Mouse (Mus musculus): ENCODE results near the gene Nanos1. TPM values are rescaled to one million over a fixed set of nuclear protein-coding genes. Genes with fewer than 3 reads are reported as not detected.

The Nanos1 gene
- 21.1 and 22.7 TPM in 2 replicates for polyA plus RNA-seq (2015; fragmentation: Nextera tagmentation; extraction: Ambion mirVana)

DNA sequence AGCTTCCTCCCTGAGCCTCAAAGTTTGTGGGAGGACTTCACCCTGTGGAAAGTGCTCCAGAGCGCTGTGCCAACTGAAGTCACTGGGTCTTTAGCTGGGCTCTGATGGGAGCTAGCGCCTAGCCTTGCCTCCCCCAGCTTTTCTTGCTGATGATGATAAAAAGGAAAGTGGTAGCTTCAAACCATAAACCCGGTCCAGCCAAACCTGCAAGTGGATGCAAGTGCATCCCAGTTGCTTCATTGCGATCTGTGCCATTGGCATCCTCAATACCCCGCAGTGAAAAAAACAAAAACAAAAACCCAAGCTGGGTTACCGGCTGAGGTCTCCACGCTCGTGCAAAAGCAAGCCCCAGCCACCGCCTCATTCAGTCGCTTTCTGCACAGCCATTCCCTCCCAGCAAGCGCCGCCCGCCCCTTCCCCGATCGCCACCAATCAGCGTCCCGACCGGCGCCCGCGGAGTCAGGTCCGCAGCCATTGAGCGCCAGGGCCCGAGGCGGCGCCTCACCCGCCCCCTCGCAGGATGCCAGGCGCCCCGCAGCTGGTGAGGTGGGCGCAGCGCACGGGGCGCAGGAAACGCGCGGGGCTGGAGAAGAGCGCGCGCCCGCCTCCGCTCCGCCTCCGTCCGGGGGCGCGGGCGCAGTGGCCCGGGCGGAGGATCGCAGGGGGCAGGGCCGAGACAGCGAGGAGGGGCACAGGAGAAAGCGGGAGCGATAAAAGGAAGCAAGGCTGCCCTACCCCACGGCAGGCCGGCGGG, at the start of gene Nanos1:
TSS of gene Nanos1 (plus strand) at position 550 of the 754 bp plus-strand sequence.
- H3K4me1 ChIP-seq = peaks cover 26% of the 10 kb centered on the region
- ATAC-seq (replicated peaks) = peak; percentile 96
- H3K27ac ChIP-seq = peak within 1 kb of the TSS; percentile 95
- H3K9ac ChIP-seq = peak within 1 kb of the TSS; percentile 86
- WGBS = under 1% methylated on average over 55 of the region's 58 CpGs
- peak within 1 kb of the TSS; percentile 94 for H3K4me3 ChIP-seq
- H3K36me3 ChIP-seq (replicated peaks) = 0 out of 2 replicates have a peak, but pooled peaks cover 5% of the 10 kb centered on the region
- peak within 1 kb of the TSS; percentile 89 for H3K4me2 ChIP-seq
- H3K27me3 ChIP-seq (replicated peaks) = no peaks in the 10 kb centered on the region
- no peaks in the 10 kb centered on the region for H3K9me3 ChIP-seq

GRCm38 (mm10) chr19:60709193-60709900, 46.4 kb upstream of the Nanos1 start:
- Histone ChIP-seq H3K9ac (no peak overlapping the region), H3K9me3 (no peaks in the 10 kb centered on the region), H3K27ac (no peak overlapping the region), H3K4me3 (no peak overlapping the region), H3K4me2 (no peak overlapping the region), H3K27me3 (replicated peaks) (no peaks in the 10 kb centered on the region), H3K36me3 (replicated peaks) (no peaks in the 10 kb centered on the region), H3K4me1 (peaks cover 3% of the 10 kb centered on the region; the same call in 1 of the 2 replicates)
- ATAC-seq (replicated peaks) = no peak
- 81% methylated on average over 4 of the region's 4 CpGs for WGBS

DNA sequence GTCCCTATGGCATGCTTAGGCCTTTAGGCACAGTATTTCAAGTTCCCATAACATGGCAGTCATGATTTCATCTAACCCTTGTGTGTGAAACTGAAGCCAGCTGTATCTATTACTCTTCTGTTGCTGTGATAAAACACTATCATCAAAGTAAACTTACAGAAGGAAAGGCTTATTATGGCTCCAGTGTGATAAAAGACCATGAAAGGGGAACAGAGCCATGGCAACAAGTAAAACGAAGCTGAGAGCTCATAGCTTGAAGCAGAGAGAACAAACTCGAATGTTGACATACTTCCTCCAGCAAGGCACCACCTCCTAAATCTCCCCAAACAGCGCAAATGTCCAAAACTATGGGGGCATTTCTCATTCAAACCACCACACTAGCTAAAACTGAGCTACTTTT, 45.6 kb upstream of the Nanos1 start:
- Histone ChIP-seq H3K27ac (no peak overlapping the region), H3K4me3 (no peak overlapping the region), H3K27me3 (replicated peaks) (no peaks in the 10 kb centered on the region), H3K9me3 (no peaks in the 10 kb centered on the region), H3K36me3 (replicated peaks) (no peaks in the 10 kb centered on the region), H3K4me2 (no peak overlapping the region), H3K4me1 (peaks cover 3% of the 10 kb centered on the region; the same call in 1 of the 2 replicates), H3K9ac (no peak overlapping the region)
- ATAC-seq (replicated peaks) = no peak
- 64% methylated on average over 3 of the region's 3 CpGs for WGBS

DNA sequence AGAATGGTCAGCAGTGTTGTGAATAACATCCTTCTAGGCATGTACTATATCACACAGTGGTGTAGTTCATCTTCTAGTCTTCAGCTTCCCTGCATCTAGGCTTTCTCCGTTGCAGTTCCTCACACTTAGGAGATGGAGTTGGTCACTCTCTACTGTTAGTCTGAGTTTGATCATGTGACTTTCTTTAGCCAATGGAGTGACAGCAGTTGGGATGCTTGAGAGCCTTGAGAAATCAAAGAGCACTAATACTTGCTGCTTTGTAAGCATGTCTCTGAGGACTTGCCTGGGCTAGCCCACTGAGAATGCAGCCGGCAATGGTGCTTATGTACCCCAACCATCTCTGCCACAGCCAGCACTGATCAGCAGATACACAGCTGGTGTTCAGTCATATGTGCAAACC, 43.2 kb upstream of the Nanos1 start:
- 85% methylated on average over 2 of the region's 2 CpGs for WGBS
- no peaks in the 10 kb centered on the region for H3K9me3 ChIP-seq
- H3K4me3 ChIP-seq = no peak overlapping the region
- H3K27ac ChIP-seq = no peak overlapping the region
- H3K4me2 ChIP-seq = no peak overlapping the region
- no peak overlapping the region for H3K9ac ChIP-seq
- H3K36me3 ChIP-seq (replicated peaks) = no peaks in the 10 kb centered on the region
- ATAC-seq (replicated peaks) = no peak
- H3K27me3 ChIP-seq (replicated peaks) = no peaks in the 10 kb centered on the region
- H3K4me1 ChIP-seq = peaks cover 6% of the 10 kb centered on the region; the same call in 1 of the 2 replicates

GRCm38 (mm10) chr19:60716381-60716780, 39.4 kb upstream of the Nanos1 start:
- whole genome bisulfite sequencing = 74% methylated on average over 2 of the region's 2 CpGs
- H3K4me3 ChIP-seq = no peak overlapping the region
- H3K4me1 ChIP-seq = 0 out of 2 replicates have a peak, but pooled peaks cover 3% of the 10 kb centered on the region
- H3K9ac ChIP-seq = no peak overlapping the region
- H3K4me2 ChIP-seq = no peak overlapping the region
- ATAC-seq (replicated peaks) = no peak
- no peaks in the 10 kb centered on the region for H3K9me3 ChIP-seq
- H3K36me3 ChIP-seq (replicated peaks) = no peaks in the 10 kb centered on the region
- peak overlapping the region; percentile 64; the same call in 1 of the 2 replicates for H3K27ac ChIP-seq
- H3K27me3 ChIP-seq (replicated peaks) = no peaks in the 10 kb centered on the region

DNA sequence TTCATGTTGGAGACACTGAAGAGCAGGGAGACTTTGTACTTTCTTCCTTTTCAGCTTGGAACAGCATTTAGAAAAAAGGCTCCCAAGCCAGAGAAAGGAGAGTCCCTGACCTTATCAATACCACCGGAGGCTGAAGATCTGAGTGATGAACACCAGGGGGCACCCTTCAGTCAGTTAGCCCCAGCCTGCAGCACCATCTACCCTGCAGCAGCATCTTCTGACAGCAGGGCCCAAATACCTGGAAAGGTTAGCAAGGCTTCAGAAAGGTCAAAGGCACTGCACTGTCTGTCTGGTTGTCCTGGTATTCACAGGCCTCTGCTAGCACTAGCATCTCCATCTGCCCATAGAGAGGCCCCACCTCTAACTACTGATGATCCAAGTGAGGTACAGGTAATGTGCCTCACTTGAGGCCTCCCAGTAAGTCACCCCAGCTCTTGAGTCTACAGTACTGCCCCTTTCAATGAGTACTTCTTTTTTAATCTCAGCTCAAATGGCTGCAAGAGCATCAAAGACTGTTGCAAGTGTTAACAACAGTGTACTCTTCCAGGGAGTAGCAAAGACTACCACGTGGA, 25.4 kb upstream of the Nanos1 start:
- Histone ChIP-seq H3K27me3 (replicated peaks) (no peaks in the 10 kb centered on the region), H3K4me1 (no peaks in the 10 kb centered on the region), H3K27ac (no peak overlapping the region), H3K9me3 (no peaks in the 10 kb centered on the region), H3K9ac (no peak overlapping the region), H3K4me3 (no peak overlapping the region), H3K4me2 (no peak overlapping the region), H3K36me3 (replicated peaks) (no peaks in the 10 kb centered on the region)
- ATAC-seq (replicated peaks) = no peak
- 43% methylated on average over 2 of the region's 2 CpGs for WGBS

- Histone ChIP-seq H3K9me3 (no peaks in the 10 kb centered on the region), H3K4me2 (no peak overlapping the region), H3K27me3 (replicated peaks) (no peaks in the 10 kb centered on the region), H3K36me3 (replicated peaks) (no peaks in the 10 kb centered on the region), H3K27ac (no peak overlapping the region), H3K9ac (no peak overlapping the region), H3K4me3 (no peak overlapping the region), H3K4me1 (no peaks in the 10 kb centered on the region)
- 79% methylated on average over 1 of the region's 1 CpGs for WGBS
- ATAC-seq (replicated peaks) = no peak
Observed at GRCm38 (mm10) chr19:60731299-60731698, 24.5 kb upstream of the Nanos1 start.

GRCm38 (mm10) chr19:60731966-60732365, 23.8 kb upstream of the Nanos1 start:
- no peak overlapping the region for H3K27ac ChIP-seq
- no peaks in the 10 kb centered on the region for H3K27me3 ChIP-seq (replicated peaks)
- H3K9ac ChIP-seq = no peak overlapping the region
- H3K9me3 ChIP-seq = no peaks in the 10 kb centered on the region
- H3K4me3 ChIP-seq = no peak overlapping the region
- H3K4me2 ChIP-seq = no peak overlapping the region
- H3K4me1 ChIP-seq = no peaks in the 10 kb centered on the region
- WGBS = 70% methylated on average over 1 of the region's 1 CpGs
- no peaks in the 10 kb centered on the region for H3K36me3 ChIP-seq (replicated peaks)
- ATAC-seq (replicated peaks) = no peak

GRCm38 (mm10) chr19:60740560-60740959, 15.2 kb upstream of the Nanos1 start:
- Histone ChIP-seq H3K4me1 (no peaks in the 10 kb centered on the region), H3K27me3 (replicated peaks) (no peaks in the 10 kb centered on the region), H3K4me2 (no peak overlapping the region), H3K4me3 (no peak overlapping the region), H3K9me3 (no peaks in the 10 kb centered on the region), H3K9ac (no peak overlapping the region), H3K36me3 (replicated peaks) (no peaks in the 10 kb centered on the region), H3K27ac (no peak overlapping the region)
- ATAC-seq (replicated peaks) = no peak
- 55% methylated on average over 1 of the region's 1 CpGs for WGBS

DNA sequence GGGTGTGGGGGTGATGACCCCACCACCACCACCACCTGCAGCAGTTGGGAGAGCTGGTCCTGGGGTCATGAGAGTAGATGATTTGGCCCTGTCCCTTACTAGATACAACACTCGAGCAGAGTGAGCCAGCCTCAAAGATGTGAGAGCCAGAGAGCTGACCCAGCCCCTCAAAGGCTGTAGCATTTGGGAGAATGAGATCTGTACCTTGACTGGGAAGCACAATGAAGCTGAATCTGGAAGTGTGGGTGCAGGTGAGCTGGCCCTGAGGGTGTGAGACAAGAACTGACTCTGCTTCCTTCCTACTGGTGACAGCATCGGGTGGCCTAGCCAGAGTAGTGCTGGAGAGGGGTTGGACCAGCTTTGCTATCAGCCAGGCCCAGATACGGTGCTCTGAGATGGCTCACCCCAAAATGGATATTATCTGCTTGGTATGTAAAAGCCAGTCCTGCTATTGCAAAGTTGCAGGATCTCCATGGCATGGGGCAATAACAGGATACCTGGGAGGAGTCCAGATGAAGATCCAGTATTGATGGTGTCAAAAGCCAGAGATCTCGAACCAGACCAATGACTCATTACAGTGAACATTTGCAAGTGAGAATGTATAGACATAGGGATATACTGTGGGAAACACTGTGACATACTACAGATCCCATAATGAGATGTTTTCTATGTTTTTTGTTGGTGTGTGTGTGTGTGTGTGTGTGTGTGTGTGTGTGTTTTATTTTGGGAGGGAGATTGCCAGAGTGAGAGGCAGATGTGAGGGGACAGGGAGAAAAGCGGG, 11.8 kb upstream of the Nanos1 start:
- Histone ChIP-seq H3K36me3 (replicated peaks) (no peaks in the 10 kb centered on the region), H3K27me3 (replicated peaks) (no peaks in the 10 kb centered on the region), H3K4me3 (no peak overlapping the region), H3K27ac (no peak overlapping the region), H3K9ac (no peak overlapping the region), H3K9me3 (no peaks in the 10 kb centered on the region), H3K4me2 (no peak overlapping the region), H3K4me1 (no peaks in the 10 kb centered on the region)
- ATAC-seq (replicated peaks) = no peak
- WGBS = 76% methylated on average over 5 of the region's 5 CpGs

GRCm38 (mm10) chr19:60747801-60748200, 8.0 kb upstream of the Nanos1 start:
- no peak overlapping the region for H3K4me3 ChIP-seq
- no peaks in the 10 kb centered on the region for H3K27me3 ChIP-seq (replicated peaks)
- no peak overlapping the region for H3K4me2 ChIP-seq
- ATAC-seq (replicated peaks) = no peak
- no peaks in the 10 kb centered on the region for H3K4me1 ChIP-seq
- 95% methylated on average over 1 of the region's 1 CpGs for WGBS
- no peak overlapping the region for H3K9ac ChIP-seq
- H3K27ac ChIP-seq = no peak overlapping the region
- H3K36me3 ChIP-seq (replicated peaks) = no peaks in the 10 kb centered on the region
- H3K9me3 ChIP-seq = no peaks in the 10 kb centered on the region

All from midbrain, embryonic 15.5 days (tissue).